Mouse (Mus musculus): ENCODE data around the gene C130079G13Rik.

Gene C130079G13Rik

GRCm38 (mm10) chr3:59924914-59925313, at the start of gene C130079G13Rik:
C130079G13Rik (plus strand) TSS chr3:59925214.
- in situ Hi-C loops (cut with MboI, MseI) = no loop called here

- in situ Hi-C loops (cut with MboI, MseI) = loop anchor here (25.0 kb wide), 1 partner anchor 760 kb away; no protein-coding TSS in a partner anchor
Measured at GRCm38 (mm10) chr3:59877601-59878000, 47.4 kb upstream of the C130079G13Rik start.

GRCm38 (mm10) chr3:59879801-59880554, 45.0 kb upstream of the C130079G13Rik start:
- in situ Hi-C loops (cut with MboI, MseI) = loop anchor here (25.0 kb wide), 1 partner anchor 757 kb away; no protein-coding TSS in a partner anchor

GRCm38 (mm10) chr3:59893276-59893675, 31.7 kb upstream of the C130079G13Rik start:
- in situ Hi-C loops (cut with MboI, MseI) = loop anchor here (25.0 kb wide), 1 partner anchor 744 kb away; no protein-coding TSS in a partner anchor

GRCm38 (mm10) chr3:59934621-59935020, 9.6 kb downstream of the C130079G13Rik start:
- in situ Hi-C loops (cut with MboI, MseI) = no loop called here

GRCm38 (mm10) chr3:59947294-59947950, 22.4 kb downstream of the C130079G13Rik start:
- in situ Hi-C loops (cut with MboI, MseI) = no loop called here

- in situ Hi-C loops (cut with MboI, MseI) = no loop called here
Measured at GRCm38 (mm10) chr3:59970891-59971290, 45.9 kb downstream of the C130079G13Rik start.

- in situ Hi-C loops (cut with MboI, MseI) = no loop called here
Measured at GRCm38 (mm10) chr3:59974591-59974990, 49.6 kb downstream of the C130079G13Rik start.
